Mouse (Mus musculus): ENCODE results near the gene Cript. TPM values are rescaled to one million over a fixed set of nuclear protein-coding genes. Genes with fewer than 3 reads are reported as not detected.
"Not testable (repeated sequence)": the region's sequence is repeated elsewhere in the genome, so short reads cannot be mapped to it uniquely, and the experiment has no call there.

The Cript gene
- polyA plus RNA-seq, 1 experiment: 38.6 TPM

GRCm38 (mm10) chr17:87063969-87064368 lies 38.6 kb downstream of the Cript start:
- Histone ChIP-seq H3K4me1 (ENCODE audit: control insufficient read depth, insufficient read depth, low read length) (peaks cover 2% of the 10 kb centered on the region), H3K27ac (ENCODE audit: control insufficient read depth, insufficient read depth, low read depth, low read length, poor library complexity) (no peak overlapping the region), H3K4me3 (replicated peaks; ENCODE audit: control insufficient read depth, low read depth, low read length) (no peak overlapping the region)
- TF ChIP-seq POLR2A (IDR thresholded peaks at IDR 0.05; ENCODE audit: borderline replicate concordance, control insufficient read depth, low read depth, low read length) (no peak), CTCF (IDR thresholded peaks at IDR 0.05; ENCODE audit: control insufficient read depth, insufficient read depth, low read length) (no peak)
- 5% methylated on average over 6 of the region's 6 CpGs for WGBS

GRCm38 (mm10) chr17:87068997-87069396 lies 43.6 kb downstream of the Cript start:
- no peaks in the 10 kb centered on the region for H3K4me1 ChIP-seq (ENCODE audit: control insufficient read depth, insufficient read depth, low read length)
- TF ChIP-seq POLR2A (IDR thresholded peaks at IDR 0.05; ENCODE audit: borderline replicate concordance, control insufficient read depth, low read depth, low read length) (no peak), CTCF (IDR thresholded peaks at IDR 0.05; ENCODE audit: control insufficient read depth, insufficient read depth, low read length) (no peak)
- H3K27ac ChIP-seq (ENCODE audit: control insufficient read depth, insufficient read depth, low read depth, low read length, poor library complexity): no peak overlapping the region
- no peak overlapping the region for H3K4me3 ChIP-seq (replicated peaks; ENCODE audit: control insufficient read depth, low read depth, low read length)
- 86% methylated on average over 4 of the region's 4 CpGs for WGBS

GRCm38 (mm10) chr17:87072183-87072582 lies 46.8 kb downstream of the Cript start:
- WGBS: 86% methylated on average over 1 of the region's 1 CpGs
- not testable (repeated sequence) for H3K4me3 ChIP-seq (replicated peaks; ENCODE audit: control insufficient read depth, low read depth, low read length); H3K27ac ChIP-seq (ENCODE audit: control insufficient read depth, insufficient read depth, low read depth, low read length, poor library complexity); H3K4me1 ChIP-seq (ENCODE audit: control insufficient read depth, insufficient read depth, low read length)

GRCm38 (mm10) chr17:87072766-87073440 lies 47.6 kb downstream of the Cript start:
- no peaks in the 10 kb centered on the region for H3K4me1 ChIP-seq (ENCODE audit: control insufficient read depth, insufficient read depth, low read length)
- TF ChIP-seq CTCF (IDR thresholded peaks at IDR 0.05; ENCODE audit: control insufficient read depth, insufficient read depth, low read length) (no peak), POLR2A (IDR thresholded peaks at IDR 0.05; ENCODE audit: borderline replicate concordance, control insufficient read depth, low read depth, low read length) (no peak)
- H3K27ac ChIP-seq (ENCODE audit: control insufficient read depth, insufficient read depth, low read depth, low read length, poor library complexity): no peak overlapping the region
- no peak overlapping the region for H3K4me3 ChIP-seq (replicated peaks; ENCODE audit: control insufficient read depth, low read depth, low read length)
- WGBS: 82% methylated on average over 5 of the region's 5 CpGs

- Histone ChIP-seq H3K4me1 (ENCODE audit: control insufficient read depth, insufficient read depth, low read length) (no peaks in the 10 kb centered on the region), H3K4me3 (replicated peaks; ENCODE audit: control insufficient read depth, low read depth, low read length) (no peak overlapping the region), H3K27ac (ENCODE audit: control insufficient read depth, insufficient read depth, low read depth, low read length, poor library complexity) (no peak overlapping the region)
- no peak for TF ChIP-seq CTCF (IDR thresholded peaks at IDR 0.05; ENCODE audit: control insufficient read depth, insufficient read depth, low read length)
- no peak for TF ChIP-seq POLR2A (IDR thresholded peaks at IDR 0.05; ENCODE audit: borderline replicate concordance, control insufficient read depth, low read depth, low read length)
These were observed 48.1 kb downstream of the Cript start for GRCm38 (mm10) chr17:87073470-87073869.

- not testable (repeated sequence) for H3K27ac ChIP-seq (ENCODE audit: control insufficient read depth, insufficient read depth, low read depth, low read length, poor library complexity); H3K4me3 ChIP-seq (replicated peaks; ENCODE audit: control insufficient read depth, low read depth, low read length); H3K4me1 ChIP-seq (ENCODE audit: control insufficient read depth, insufficient read depth, low read length)
- 91% methylated on average over 17 of the region's 17 CpGs for WGBS
These were observed 52.9 kb downstream of the Cript start for GRCm38 (mm10) chr17:87078217-87078616.

- no peak overlapping the region for H3K4me3 ChIP-seq (replicated peaks; ENCODE audit: control insufficient read depth, low read depth, low read length)
- 87% methylated on average over 7 of the region's 7 CpGs for WGBS
- no peaks in the 10 kb centered on the region; the same call in 1 of the 2 replicates for H3K4me1 ChIP-seq (ENCODE audit: control insufficient read depth, insufficient read depth, low read length)
- H3K27ac ChIP-seq (ENCODE audit: control insufficient read depth, insufficient read depth, low read depth, low read length, poor library complexity): no peak overlapping the region
- TF ChIP-seq CTCF (IDR thresholded peaks at IDR 0.05; ENCODE audit: control insufficient read depth, insufficient read depth, low read length): no peak
- TF ChIP-seq POLR2A (IDR thresholded peaks at IDR 0.05; ENCODE audit: borderline replicate concordance, control insufficient read depth, low read depth, low read length): no peak
These were observed 55.4 kb downstream of the Cript start for GRCm38 (mm10) chr17:87080724-87081123.

- H3K27ac ChIP-seq (ENCODE audit: control insufficient read depth, insufficient read depth, low read depth, low read length, poor library complexity): no peak overlapping the region
- 46% methylated on average over 4 of the region's 4 CpGs for WGBS
- no peaks in the 10 kb centered on the region; the same call in 1 of the 2 replicates for H3K4me1 ChIP-seq (ENCODE audit: control insufficient read depth, insufficient read depth, low read length)
These were observed 57.2 kb downstream of the Cript start for GRCm38 (mm10) chr17:87082547-87082946.

GRCm38 (mm10) chr17:87083671-87084070 lies 58.3 kb downstream of the Cript start:
- 70% methylated on average over 5 of the region's 5 CpGs for WGBS
- Histone ChIP-seq H3K4me1 (ENCODE audit: control insufficient read depth, insufficient read depth, low read length) (no peaks in the 10 kb centered on the region; the same call in 1 of the 2 replicates), H3K27ac (ENCODE audit: control insufficient read depth, insufficient read depth, low read depth, low read length, poor library complexity) (no peak overlapping the region), H3K4me3 (replicated peaks; ENCODE audit: control insufficient read depth, low read depth, low read length) (no peak overlapping the region)
- TF ChIP-seq POLR2A (IDR thresholded peaks at IDR 0.05; ENCODE audit: borderline replicate concordance, control insufficient read depth, low read depth, low read length): no peak
- no peak for TF ChIP-seq CTCF (IDR thresholded peaks at IDR 0.05; ENCODE audit: control insufficient read depth, insufficient read depth, low read length)

More at GRCm38 (mm10) chr17:87082547-87082946, 57.2 kb downstream of the Cript start:
- H3K4me3 ChIP-seq (replicated peaks; ENCODE audit: control insufficient read depth, low read depth, low read length): no peak overlapping the region
- no peak for TF ChIP-seq CTCF (IDR thresholded peaks at IDR 0.05; ENCODE audit: control insufficient read depth, insufficient read depth, low read length)
- TF ChIP-seq POLR2A (IDR thresholded peaks at IDR 0.05; ENCODE audit: borderline replicate concordance, control insufficient read depth, low read depth, low read length): no peak

Other genes with a start within 250 kb of the Cript start
- gene Tmem247, start 108.2 kb upstream of the Cript start, polyA plus RNA-seq (2011; ENCODE audit: insufficient read depth, insufficient read length, low replicate concordance, missing spikeins): not detected in 2 replicates
- not detected in 2 replicates for gene Atp6v1e2, start 77.7 kb upstream of the Cript start, polyA plus RNA-seq (2011; ENCODE audit: insufficient read depth, insufficient read length, low replicate concordance, missing spikeins)
- 4.2 and 13.9 TPM in 2 replicates for gene Rhoq, start 62.5 kb upstream of the Cript start, polyA plus RNA-seq (2011; ENCODE audit: insufficient read depth, insufficient read length, low replicate concordance, missing spikeins)
- gene Pigf, start 144 bp upstream of the Cript start, polyA plus RNA-seq (2011; ENCODE audit: insufficient read depth, insufficient read length, low replicate concordance, missing spikeins): 6.0 and 9.8 TPM in 2 replicates
- gene Socs5, start 82.1 kb downstream of the Cript start, polyA plus RNA-seq (2011; ENCODE audit: insufficient read depth, insufficient read length, low replicate concordance, missing spikeins): 2.6 TPM in 2 replicates
- gene Mcfd2, start 240.4 kb downstream of the Cript start, polyA plus RNA-seq (2011; ENCODE audit: insufficient read depth, insufficient read length, low replicate concordance, missing spikeins): 10.4 and 15.7 TPM in 2 replicates

Measured in bone marrow, adult 2 months (tissue).